Mouse (Mus musculus): ENCODE data around the gene Gja4.

GRCm38 (mm10) chr4:127354506-127355485 lies 41.0 kb upstream of the Gja4 start:
- TF ChIP-seq CTCF (IDR thresholded peaks at IDR 0.05; ENCODE audit: extremely low read depth, insufficient read depth, low read length): no peak
- no peak for TF ChIP-seq POLR2A (IDR thresholded peaks at IDR 0.05; ENCODE audit: extremely low read depth, insufficient read depth, low read length)
